Mouse (Mus musculus) thymus, adult 2 months (tissue): ENCODE measurements around the gene Foxn1.

Experiments used
- CTCF ChIP-seq: fragments of 200-500 bp; IDR thresholded peaks from 2 replicates; pipeline ENCODE4 v1.5.1; 2012; ENCODE audit warnings: mild to moderate bottlenecking, control low read depth, low read length, moderate library complexity, borderline replicate concordance; ENCODE audit not compliant: control insufficient read depth, poor library complexity, insufficient read depth; ENCODE audit errors: extremely low read depth
- POLR2A ChIP-seq: fragments of 200-500 bp; IDR thresholded peaks from 2 replicates; pipeline ENCODE4 v1.6.1; 2012; ENCODE audit warnings: mild to moderate bottlenecking, low read length, control low read depth, moderate library complexity; ENCODE audit not compliant: control insufficient read depth, poor library complexity, insufficient read depth; ENCODE audit errors: extremely low read depth

DNA sequence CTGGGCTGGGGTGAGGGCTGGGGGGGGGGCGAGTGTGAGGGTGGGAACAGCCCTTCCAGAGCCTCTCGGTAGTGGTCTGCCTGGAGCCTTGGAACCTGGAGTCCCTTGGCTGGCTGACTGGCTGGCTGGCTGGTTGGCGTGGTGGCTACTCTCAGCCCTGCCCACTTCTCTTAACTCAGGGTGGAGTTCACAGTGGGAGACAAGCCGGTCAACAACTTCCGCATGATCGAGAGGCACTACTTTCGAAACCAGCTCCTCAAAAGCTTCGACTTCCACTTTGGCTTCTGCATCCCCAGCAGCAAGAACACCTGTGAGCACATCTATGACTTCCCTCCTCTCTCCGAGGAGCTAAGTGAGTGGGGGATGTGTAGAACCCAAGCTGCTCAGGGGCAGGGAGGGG lies 38.5 kb downstream of the Foxn1 start:
- TF ChIP-seq CTCF (no peak), POLR2A (no peak)
